Mouse (Mus musculus) thymus, postnatal 25 days (tissue): ENCODE measurements around the gene Bnc1.
A peak's percentile ranks its signal among the peaks of the same experiment; 100 is the strongest.

Experiments used
- DNase-seq: peaks from one replicate; pipeline ENCODE4 v3.0.0; 2022

Bnc1 gene

DNA sequence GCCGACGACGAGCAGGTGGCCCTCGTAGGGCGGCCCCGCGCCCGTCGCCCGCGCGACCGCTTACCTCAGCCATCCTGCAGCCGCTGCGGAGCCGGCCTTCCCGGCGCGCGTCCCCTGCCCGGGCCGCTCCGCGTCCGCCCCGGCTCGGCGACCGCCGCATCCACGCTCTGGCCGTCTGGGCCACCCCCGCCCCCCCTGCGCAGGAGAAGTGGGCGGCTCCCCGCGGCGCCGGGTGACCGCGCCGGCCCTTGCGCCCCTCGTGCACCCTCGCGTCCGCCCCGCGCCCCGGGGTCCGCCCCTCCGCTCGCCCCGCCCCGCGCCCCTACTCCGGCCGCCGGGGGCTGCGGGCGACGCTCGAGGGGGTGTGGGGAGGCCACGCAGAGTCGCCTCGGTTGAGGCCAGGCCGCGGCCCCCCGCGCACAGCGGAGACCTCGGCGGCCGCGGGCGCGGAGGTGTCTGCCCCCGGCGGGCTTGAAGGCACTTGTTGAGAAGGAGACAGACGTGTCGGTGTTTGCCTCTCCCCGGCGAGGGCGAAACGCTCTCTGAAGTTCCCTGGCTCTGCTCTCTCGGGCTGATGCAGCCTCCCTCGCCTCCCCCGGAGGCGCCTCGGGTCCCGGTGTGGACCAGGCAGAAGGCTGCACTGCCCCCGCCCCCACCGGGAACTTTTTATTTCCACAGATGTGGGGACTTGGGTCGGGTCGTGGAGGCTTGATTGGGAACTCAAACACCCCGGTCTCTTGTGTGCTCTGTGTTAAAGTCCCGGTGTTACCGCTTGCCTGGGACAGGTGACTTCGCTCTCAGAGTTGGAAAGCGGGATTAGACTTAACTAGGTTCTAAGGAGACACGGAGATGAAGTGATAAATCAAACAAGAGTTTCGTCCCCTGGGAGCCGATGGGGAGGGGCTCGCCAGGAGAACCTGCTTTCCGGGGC, at the start of gene Bnc1:
Bnc1 (minus strand) TSS at position 162 of the 931 bp plus-strand sequence.
- DNase-seq: no peak

GRCm38 (mm10) chr7:82033347-82033746, 41.3 kb upstream of the Bnc1 start:
- no peak for DNase-seq

DNA sequence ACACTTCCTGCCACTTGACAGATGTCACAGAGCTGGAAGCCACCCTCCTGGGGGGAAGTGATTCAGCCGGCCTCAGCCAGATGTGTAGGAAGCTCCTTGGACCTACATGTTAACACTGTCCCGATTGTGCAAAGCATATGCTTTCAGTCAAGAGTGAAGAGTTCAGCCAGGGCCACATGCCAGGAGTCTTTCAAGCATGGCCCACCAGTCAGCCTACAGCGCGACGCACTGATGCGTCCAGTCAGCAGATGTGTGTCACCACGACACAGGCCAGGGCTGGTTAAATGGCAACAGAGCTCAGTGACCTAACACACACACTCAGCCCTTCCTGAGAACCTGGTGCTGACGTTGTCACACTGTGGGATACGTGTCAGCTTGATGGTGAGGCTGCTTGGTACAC, 37.6 kb upstream of the Bnc1 start:
- no peak for DNase-seq

- no peak for DNase-seq
Observed at GRCm38 (mm10) chr7:82025802-82026201, 33.7 kb upstream of the Bnc1 start.

- no peak for DNase-seq
Observed at GRCm38 (mm10) chr7:82023676-82024075, 31.6 kb upstream of the Bnc1 start.

DNA sequence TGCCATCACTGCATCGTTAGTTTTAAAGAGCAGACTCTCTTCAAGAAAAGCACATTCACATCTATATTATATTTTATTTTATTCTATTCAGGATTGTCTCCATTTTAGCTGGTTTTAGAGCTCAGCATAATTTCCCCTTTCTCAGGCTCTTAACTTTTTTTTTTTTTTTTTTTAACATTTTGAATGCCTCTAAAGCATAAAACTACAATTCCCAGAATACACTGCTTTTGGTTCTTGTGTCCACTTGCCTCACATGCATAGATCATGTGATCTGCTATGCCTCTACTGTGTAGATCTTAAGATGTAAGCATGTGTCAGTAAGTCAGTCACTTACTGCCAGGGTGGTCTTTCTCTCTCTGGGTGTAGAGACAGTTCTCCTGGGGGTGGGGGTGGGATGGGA, 30.3 kb upstream of the Bnc1 start:
- DNase-seq: no peak

DNA sequence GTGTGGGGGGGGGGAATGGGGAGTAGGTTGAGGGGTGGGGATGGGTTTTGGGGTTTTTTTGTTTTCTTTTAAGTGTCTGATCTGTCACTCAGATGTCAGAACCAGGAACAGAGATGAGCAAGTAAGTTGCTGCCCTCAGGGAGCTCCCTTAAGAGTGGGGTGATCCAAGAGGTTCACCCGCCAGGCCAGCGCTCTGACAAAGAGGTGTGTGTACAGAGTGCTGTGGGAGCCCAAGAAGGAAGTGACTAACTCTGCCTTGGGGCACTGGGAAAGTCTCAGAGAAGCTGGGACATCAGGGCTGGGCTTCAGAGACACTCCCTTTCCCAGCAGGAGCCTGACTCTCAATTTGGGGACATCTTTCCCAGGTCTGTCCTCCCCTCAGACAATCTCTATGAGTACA, 25.9 kb upstream of the Bnc1 start:
- no peak for DNase-seq

- DNase-seq: no peak
Observed at GRCm38 (mm10) chr7:82016751-82017710, 24.9 kb upstream of the Bnc1 start.

- DNase-seq: no peak
Observed at GRCm38 (mm10) chr7:82012472-82012871, 20.4 kb upstream of the Bnc1 start.

DNA sequence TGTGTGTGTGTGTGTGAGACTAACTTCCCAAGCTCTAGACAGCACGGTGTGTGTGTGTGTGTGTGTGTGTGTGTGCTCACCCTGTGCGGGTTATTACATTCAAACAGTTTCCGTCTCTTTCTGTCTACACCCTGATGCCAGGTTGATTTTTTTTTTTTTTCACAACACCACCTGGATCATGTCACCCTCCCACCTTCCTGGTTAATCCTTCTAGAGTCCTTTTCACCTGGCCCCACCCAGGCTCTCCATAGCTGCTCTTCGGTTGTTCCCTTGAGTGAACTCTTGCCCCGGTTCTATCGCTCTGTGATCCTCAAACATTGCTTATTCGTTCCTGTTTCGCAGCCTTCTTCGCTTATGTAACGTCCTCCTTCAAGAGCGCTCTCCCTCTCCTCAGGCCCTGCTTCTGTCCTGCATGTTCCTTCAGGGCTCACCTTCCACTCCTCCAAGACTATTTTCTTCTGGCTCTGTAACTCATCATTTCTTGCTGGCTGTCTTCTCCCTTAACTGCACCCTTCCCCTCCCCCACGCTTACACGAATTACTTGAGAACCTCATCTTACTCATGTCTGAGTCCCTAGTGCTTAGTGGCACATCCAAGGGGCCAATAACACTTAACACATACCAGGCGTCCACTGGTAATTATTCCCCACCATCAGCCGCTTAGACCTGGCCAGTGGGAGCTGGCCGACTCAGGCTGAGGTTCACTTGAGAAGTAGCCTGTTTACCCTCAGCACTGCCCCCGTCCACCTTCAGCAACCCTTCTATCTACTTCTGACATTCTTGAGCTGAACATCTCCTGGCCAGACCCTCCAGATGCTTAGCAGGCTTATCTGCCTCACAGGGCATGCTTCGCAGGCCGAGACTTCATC, 19.7 kb upstream of the Bnc1 start:
- no peak for DNase-seq

DNA sequence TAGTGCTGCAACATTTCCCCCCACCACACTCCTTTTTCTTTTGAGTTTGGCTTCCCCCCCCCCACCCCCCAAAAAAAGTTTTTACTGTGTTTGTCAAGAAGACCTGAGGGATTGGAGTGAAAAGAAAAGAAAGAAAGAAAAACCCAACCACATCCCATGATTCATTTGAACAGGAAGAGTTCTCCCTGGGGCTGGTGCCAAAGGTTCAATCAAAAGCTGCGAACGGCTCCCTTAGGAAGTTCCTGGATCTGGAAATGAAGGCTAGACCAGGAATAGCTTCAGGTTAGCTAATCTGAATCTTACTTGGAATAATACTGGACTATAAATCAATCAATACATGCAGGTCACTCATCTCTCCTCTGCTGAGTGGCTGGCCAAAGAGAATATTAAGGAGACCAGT, 15.1 kb upstream of the Bnc1 start:
- DNase-seq: no peak

- no peak for DNase-seq
Observed at GRCm38 (mm10) chr7:82004228-82004627, 12.1 kb upstream of the Bnc1 start.

- no peak for DNase-seq
Observed at GRCm38 (mm10) chr7:81999816-82000215, 7.7 kb upstream of the Bnc1 start.

GRCm38 (mm10) chr7:81999372-81999771, 7.3 kb upstream of the Bnc1 start:
- DNase-seq: no peak

GRCm38 (mm10) chr7:81995975-81996374, 3.9 kb upstream of the Bnc1 start:
- DNase-seq: no peak

DNA sequence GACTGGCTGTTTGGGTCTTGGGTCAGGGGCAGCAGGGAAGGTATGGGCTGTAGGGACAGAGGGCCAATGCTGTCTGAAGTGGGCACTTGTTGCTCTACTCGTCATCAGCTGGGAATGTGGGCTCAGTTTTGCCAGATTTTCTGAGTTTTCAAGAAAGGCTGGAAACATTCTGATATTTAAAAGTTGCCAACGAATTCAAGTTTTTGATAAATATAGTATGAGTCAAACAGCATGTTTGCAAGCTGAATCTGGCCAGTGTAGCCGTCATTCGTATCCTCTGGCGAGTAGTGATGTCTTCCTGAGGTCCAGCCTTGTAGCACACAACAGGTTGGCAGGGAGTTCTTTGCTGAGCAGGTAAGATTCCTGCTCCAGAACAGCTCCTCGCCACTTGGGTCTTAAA, 3.0 kb upstream of the Bnc1 start:
- DNase-seq: no peak

GRCm38 (mm10) chr7:81993140-81993539, 1.0 kb upstream of the Bnc1 start:
- no peak for DNase-seq

DNA sequence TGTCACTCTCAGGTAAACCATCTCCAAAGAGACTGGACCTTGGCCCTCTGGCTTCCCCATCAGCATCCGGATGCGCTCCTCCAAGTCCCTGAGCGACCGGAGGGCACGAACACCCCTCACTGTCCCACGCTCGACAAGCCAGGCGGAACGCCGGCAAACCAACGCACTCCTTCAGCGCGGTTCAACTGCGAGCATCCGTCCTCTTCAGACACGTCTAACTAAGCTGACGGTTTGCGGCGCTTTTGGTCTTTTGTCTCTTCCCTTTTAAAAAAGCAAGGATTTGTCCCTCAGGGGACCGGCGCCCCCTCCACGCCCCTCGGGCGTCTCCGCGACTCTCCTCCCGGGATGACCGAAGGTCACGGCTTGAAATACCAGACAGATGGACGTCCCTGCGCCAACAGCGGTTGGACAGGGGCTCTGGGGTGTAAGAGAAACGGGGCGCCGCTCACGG, 456 bp downstream of the Bnc1 start:
- DNase-seq: peak; percentile 3

DNA sequence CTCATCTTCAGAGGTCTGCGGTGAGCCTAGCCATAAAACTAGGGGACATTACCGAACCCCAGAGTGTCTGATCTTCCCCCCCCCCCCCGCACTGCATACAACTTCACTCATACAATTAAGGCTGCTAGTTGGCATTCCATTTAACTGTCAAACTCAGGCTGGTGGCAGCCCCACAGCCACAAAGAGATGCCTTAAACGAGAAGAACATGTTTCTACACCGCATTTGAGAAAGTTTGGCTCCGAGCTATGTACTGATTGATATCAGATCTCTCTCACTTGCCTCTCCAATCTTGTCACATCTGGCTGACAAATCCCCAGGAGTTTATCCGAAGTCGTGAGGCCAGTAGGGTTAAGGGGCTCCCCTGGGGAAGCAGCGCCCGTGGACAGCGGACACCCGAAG, 976 bp downstream of the Bnc1 start:
- DNase-seq: no peak

- no peak for DNase-seq
Observed at GRCm38 (mm10) chr7:81983651-81984050, 8.4 kb downstream of the Bnc1 start.

DNA sequence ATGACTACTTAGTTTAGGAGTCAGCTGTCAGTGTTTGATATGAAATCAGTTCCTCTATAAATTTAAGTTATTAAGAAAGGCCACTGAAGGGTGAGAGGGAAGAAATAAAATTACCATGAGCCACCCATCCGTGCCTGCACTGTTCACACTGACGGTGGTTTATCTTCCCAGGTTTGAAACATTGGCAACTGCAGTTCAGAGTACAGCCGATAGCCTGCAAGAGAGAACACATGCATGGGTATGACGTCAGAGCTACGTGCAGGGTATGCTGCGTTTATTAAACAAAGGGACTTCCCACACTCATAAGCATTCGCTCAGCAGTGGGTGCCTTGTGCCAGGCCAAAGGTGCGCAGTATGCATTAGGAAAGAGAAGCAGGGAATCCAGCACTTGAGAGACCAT, 13.8 kb downstream of the Bnc1 start:
- no peak for DNase-seq

- DNase-seq: no peak
Observed at GRCm38 (mm10) chr7:81974616-81975015, 17.5 kb downstream of the Bnc1 start.

DNA sequence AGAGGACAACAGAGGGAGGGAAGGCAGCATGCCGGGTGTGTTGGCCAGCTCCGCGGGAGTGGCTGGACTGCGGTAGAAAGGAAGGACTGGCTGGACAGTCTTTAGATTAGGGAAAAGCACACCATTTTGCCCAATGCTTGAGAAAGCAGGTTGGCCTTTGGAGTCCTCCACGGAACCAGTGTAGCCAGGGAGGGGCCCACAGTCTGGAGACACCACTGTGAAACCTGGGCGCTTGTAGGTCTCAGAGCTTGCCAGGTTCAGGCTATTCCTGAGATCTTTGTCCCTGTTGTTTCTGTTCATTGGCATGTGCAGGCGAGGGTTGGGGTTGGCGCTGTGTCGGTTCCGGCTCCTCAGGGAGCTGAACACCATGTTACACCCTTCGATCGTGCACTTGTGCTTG, 18.2 kb downstream of the Bnc1 start:
- DNase-seq: no peak
